Mouse (Mus musculus) thymus, postnatal 4 days (tissue): Measurements from ENCODE around the gene Mtrex.

ENCODE experiments used
- DNase-seq: peaks from one replicate; pipeline ENCODE4 v3.0.0; 2021

Mtrex gene

DNA sequence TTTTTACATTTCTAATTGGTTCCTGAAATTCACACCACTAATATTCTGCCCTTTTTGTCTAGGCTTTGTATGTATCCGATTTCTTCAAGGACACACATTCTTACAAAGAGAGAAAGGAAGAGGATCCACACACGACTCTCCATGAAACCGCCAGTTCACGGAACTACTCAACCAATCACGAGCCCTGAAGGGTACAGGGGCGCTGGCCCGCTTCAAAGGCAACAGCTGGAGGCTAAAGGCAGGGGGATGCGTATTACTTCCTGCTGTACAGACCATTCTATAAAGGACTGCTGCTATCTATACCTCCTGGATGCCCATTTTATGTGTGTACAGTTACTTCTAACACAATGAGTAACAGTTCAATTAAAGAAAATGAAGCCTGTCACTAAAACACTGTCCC is 59.8 kb downstream of the Mtrex start:
- DNase-seq, result no peak

DNA sequence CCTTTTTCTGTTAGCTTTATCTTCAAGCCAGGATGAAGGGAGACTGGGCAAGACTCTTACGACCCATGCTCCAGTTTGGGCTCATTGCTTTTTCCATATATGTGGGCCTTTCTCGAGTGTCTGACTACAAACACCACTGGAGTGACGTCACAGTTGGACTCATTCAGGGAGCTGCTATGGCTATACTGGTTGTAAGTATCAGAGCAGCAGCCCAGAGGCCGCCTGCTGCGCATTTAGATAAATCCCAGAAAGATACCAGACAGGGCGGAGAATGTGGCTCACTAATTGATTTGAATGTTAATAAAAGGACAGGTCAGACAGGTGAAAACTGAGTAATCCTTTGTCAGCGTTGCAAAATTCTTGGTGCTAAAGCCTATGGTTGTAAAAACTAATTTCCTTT is 60.4 kb downstream of the Mtrex start:
- no peak for DNase-seq

DNA sequence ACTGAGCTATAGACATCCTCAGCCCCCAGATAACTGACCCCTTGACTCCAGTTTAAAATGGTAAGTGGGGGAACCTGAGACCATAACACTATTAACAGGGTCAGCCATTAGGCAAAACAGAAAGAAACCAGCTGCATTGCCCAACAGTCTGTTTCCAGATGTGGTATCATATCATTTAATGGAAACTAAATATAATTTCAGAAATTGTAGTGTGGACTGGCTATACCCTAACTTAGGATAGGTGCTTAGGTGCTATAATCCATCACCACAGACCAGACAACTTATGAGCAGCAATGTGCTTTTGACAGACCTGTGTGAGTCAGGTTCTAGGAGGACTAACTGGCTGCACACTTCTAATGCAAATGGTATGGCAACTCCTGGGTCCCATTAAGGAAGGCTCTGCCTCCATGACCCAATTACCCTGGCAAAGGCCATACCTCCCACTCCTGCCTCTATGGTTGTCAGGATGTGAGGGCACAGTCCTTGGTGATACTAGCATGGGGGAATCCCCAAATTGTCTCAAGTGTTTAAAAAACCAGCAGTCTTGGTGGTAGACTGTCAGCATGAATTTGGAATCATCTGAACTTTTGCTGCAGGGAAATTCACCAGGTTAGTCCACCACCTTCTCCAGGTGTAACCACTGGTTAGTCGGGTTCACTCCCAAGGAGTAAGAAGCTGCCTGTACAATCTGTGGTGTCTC is 64.1 kb downstream of the Mtrex start:
- no peak for DNase-seq

DNA sequence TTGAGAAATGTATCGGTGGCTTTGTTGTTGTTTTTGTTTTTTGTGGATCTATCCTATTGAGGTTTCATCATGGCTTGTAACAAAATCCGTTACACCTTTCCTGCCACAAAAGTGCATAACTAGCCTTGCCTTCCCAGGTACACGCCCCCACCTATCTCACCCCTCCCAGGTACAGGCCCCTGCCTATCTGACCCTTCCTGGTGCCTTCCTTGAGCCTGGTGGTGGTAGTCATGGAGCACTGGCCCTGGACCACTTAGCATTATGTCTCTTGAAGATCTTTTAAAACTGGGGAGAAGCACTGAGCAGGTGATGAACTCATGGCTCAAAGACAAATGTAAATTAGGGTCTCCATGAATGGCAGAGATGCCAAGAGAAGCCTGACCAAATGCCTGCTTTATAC is 64.9 kb downstream of the Mtrex start:
- DNase-seq, result no peak

DNA sequence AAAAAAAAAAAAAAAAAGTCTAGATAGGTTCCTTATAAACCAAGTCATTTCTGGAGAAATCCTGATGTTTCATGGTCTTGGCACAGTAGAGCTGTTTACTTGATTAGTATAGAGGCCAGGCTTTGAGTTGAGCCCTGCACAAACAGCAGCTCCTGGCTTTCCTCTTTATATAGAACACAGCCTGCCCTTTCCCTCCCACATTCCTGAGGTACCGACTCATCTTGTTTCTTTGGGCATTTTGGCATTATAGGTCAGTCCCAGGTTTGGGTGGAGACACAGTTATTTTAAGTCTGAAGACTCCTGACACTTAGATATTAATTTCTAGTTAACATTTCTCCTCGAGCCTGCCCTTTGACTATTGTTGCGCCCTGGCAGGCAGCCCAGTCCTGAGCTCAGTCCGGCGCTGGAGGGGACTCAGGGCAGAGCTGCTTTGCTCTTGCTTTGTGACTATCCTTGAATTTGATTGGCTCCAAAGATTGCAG is 65.3 kb downstream of the Mtrex start:
- DNase-seq, result no peak

DNA sequence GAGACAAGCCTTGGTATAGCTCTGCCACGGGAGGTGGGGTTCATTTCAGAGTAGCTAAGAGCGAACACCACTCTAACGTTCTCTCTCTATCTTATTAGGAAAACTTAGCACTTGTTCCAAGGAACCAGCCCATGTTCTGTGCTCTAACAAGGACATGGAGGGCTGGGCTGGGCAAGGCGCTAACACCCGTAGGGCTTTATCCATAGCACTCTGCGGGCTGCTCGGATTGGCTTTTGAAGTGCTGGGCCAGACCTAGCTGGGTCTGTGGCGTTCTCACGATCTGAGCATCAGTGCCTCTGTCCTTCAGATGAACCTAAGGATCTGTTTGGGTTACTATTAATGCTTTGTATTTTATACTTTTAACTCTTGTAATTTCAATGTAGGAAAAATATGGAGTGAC is 66.3 kb downstream of the Mtrex start:
- no peak for DNase-seq

DNA sequence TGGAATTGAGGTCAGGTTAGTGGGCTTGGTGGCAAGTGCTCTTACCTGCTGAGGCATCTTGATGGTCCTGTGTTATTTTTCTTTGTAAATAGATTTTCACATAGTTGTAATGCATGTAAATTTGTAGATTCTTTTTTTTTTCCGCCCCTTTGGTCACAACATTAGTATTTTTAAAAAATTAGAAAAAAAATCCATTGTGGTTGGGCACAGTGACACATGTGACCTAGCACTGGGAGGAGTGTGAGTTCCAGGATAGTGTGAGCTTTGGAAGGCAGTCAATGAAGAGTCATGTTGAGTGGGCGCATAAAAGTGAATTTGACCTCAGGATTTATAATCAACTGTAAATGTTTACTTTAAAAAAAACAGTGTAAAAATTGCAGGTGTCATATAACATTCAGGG is 66.8 kb downstream of the Mtrex start:
- DNase-seq, result no peak

DNA sequence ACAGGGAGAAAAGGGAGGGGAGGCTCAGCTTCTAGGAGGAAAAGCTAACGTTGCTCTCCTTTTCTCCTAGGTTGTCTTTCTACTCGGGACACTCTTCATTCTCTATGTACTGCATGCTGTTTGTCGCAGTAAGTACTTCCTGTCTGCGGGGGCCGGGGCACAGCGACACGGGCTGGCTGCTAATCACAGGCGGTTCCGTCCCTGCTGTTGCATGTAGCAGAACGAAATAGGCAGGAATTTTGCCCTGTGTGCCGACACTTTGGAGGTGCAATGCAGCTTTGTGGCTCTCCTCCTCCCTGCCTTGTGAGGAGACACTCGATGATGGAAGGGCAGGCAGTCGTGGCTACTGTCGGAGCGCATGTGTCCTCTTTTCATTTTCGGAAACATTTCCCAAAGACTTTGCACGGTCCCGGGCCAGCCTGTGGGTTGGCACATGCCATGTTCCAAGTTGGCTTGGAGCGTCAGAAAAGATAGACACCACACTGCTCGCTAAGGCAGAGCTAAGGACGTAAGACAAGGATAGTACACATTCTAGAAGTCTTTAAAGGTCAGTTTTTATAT is 67.5 kb downstream of the Mtrex start:
- no peak for DNase-seq

DNA sequence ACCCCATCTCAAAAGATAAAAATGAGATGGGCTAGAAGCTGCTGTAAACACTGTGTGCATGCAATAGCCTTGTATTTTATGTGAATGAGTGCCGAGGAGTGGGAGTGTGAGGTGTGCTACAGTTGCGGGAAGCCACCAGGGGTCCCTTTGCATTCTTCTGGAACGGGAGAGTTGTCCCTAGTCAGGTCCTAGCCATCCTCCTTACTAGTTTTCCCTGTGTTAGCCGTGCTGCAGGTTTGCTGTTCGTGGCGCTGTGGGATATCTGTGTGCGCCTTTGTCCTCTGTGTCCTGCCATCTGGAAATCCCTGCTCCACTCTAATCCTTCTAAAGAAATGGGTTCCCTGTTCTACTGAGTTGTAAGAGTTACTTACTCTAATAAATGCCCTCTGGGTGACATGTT is 69.3 kb downstream of the Mtrex start:
- no peak for DNase-seq

DNA sequence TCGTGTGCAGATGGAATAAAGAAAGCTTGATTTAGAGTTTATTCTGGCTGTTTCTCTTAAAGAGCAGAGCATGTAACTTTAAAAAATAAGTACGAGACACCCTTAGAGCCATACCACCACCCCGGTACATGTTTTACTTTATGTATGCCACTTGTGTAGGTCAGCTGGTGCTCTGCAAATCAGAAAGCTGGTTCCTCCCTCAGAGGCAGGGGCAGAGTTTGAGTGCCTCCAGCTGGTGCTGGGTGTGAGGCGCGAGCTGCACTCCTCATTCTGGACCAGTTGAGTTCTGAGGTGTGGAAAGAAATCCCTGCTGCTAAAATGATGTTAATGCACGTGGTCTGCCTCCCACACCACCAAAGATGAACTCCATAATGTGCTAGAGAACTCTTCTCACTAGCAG is 72.8 kb downstream of the Mtrex start:
- DNase-seq, result no peak

DNA sequence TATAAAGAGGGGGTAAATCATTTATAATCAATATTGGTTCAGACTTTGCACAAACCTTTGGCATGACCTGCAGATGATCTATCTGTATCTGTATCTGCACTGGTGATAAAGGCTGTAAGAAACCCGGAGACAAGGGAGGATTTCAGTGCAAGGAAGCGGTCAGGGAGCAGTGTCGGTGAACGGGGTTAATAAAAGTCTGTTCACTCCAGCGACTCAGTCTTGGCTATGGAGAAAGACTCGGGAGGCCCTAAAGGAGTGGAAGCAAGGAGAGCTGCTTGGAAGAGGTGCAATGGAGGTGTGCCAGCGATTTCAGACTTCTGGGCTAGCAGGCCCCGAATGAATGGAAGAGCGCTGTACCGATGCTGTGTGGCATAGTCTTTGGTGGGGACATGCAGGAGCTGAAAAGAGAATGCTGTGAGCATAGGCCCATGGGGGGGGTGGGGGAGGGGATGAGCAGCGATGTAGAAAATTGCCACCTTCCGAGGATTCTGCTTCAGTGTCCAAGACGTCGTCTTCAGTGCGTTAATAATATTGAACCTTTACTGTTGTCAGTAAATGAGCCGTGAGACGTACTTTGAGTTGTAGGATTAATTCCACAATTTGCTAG is 73.4 kb downstream of the Mtrex start:
- DNase-seq, result no peak

DNA sequence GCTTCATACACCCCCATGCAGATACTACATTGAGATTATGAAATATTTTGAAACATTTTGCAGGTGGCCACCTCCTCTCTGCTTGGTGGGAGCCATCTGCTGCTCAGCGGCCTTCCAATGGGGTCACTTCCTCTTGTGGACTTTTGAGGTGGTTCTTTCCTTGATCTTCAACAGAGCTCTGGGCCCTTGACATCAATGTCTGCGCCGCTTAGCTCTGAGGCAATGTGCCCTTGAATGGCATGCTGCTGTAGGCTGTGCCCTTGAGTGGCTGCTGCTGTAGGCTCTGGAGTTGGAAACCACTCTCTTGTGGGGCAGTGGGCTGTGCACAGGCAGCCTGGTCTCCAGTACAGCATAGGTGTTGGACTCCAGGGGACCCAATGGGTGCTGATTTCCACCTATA is 81.3 kb downstream of the Mtrex start:
- DNase-seq, result no peak

DNA sequence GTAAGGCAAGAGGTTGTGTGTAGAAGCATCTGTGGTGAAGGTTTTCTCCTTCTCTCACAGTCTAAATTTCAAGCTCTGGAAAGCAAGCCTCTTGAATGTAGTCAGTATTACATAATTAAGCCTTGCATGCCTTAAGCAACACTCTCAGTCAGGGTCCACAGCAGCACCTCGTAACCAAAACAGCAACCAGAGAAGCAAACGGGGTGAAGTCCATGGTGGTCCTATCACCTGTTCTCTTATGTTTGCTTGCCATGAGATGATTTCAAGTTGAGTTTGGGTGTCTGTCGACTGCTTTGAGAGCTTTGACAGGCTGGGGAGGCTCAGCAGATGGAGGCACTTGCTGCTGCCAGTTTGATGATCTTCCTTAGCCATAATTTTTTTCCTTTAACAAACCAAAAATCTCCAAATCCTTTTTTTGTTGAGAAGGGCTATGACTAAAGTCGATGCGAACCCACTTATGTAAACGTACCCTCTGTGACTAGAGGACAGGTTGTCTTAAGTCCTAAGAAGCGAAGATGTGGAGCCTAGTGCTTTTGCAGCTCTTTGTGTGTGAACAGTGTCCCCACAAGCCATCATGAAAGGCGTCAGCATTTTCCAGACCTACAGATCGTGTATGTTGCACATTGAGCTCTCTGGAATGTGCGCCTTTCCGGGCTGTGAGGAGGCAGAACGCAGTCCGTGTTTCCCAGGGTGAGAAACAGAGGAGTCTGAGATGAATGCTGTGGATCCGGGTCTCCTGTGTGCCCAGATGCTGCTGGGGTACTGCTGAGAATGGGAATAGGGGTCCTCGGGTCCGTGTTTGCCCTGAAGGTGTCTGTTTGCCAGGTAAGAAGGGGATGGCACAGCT is 86.7 kb downstream of the Mtrex start:
- DNase-seq, result no peak

DNA sequence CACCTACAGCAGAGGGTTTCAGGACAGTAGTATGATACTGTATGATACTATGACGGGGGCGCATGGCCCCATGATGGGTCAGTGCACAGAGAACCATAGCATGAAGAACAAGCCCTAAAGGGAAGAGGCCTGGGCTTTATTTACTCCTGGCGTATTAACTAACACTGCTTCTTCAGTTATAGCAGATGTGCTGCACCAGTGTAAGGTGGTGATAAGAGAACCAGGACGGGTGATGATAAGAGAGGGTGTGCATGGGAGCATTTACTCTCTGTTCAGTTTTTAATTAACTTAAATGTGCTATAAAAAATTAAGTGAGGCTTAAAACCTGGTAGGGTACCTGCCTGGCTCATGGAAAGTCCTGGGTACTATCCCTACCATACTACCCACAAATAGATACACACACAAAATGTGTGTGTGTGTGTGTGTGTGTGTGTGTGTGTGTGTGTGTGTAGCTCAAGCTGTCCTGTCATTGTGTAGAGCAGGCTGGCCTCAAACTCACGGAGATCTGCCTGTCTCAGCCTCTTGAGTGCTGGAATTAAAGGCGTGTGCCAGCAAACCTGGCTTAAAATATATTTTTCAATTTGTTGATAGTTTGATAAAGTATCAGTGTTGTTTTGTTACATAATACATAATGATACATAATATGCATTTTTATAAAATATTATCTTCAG is 88.5 kb downstream of the Mtrex start:
- no peak for DNase-seq

DNA sequence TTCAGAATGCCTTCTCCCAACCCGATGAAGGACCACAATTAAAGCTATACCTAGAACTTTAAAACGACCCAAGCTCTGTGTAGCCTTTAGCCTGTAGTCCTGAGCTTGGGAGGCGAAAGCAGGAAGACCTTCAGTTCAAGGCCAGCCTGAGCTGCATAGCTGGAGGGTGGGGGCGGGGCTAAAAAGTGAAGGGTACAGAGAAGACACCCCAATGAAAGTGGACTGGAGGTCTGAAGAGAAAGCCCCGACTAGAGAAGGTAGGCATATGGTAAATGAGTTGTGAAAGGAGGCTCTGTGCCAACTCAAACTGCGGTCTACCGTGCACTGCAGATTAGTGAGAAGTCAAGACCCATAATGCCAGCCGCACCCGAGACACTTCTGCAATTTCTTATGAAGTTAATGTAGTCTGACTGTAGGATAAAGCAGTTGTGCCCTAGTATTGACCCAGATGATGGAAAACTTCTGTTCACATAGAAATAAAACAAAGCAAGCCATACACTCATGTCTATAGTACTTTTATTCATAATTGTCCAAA is 89.5 kb downstream of the Mtrex start:
- DNase-seq, result no peak

DNA sequence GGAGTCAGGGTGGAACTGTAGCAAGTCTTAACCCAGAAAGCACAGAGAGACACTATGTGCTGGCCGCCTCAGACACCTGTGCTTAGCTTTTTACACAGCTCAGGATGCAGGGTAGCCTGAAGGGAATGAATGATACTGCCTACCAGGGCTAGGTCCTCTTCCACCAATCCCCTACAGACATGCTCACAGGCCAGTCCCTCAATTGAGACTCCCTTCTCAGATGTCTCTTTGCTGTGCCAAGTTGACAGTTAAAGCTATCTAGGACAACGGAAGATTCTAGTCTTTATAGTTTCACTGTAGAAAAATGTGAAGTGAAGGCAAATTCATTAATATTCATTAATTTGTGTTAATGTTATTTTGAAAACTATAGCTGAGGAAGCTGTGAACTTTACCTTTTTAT is 90.2 kb downstream of the Mtrex start:
- DNase-seq, result no peak

DNA sequence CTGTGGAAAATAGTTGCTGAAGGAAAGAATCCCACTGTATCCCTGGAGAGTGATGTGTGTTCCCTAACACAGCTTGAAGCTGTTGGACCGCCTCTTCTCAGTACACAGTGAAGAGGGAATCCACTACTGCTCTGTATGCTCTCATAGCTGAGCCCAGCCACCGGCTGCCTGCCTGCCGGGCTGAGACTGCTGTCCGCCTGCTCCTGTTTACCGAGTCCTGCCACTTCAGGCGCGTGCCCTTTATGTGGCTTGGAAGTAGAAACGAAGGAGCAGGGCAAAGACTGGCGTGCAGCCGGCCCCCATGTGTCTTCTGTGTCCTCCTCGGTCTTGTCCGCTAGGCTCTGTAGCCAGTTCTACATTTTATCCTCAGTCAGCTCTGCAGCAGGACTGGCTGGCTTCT is 92.1 kb downstream of the Mtrex start:
- no peak for DNase-seq

DNA sequence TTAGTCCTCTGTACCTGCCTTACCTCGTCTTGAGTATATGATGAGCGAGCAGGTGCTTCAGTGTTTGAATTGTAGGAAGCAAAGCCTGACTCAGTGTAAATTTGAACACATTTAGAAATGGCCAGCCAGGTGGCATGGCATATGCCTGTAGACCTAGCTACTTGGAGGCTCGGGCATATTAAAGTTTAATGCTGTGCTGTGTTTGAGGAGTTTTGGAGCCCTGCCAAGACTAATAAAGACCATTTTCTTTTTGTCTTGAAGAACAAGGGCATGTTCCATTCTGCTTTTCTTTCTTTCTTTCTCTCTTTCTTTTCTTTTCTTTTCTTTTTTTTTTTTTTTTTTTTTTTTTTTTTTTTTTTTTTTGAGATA is 93.3 kb downstream of the Mtrex start:
- DNase-seq, result no peak

DNA sequence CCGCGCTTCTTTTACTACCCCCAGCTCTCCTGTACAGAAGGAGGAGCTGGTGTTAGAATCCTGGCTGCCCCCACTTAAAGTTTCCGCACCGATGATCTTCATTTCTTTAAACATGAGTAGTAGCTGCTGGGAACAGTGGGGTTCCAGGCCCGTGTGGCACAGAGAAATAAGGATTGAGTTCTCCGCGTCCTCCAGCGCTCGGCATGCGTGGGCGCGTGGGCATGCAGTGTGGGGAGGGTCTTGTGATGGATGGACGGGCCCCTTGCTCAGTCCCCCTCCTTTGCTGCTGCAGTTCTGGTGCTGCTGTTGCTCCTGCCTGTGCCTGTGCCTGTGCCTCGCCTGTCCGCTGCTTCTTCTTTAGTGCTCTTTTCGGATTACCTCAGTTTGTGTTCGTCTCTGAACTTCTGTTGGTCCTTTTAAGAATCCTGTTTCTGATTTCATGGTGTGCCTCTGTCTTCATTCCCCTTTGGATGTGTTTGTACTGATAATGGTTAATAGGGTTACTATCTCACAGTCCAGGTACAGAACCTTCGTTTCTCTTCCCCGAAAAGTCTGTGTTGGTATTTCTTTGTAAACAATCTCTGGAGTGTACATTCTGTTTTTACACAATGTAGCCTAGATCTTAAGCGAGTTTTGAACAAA is 93.8 kb downstream of the Mtrex start:
- no peak for DNase-seq

DNA sequence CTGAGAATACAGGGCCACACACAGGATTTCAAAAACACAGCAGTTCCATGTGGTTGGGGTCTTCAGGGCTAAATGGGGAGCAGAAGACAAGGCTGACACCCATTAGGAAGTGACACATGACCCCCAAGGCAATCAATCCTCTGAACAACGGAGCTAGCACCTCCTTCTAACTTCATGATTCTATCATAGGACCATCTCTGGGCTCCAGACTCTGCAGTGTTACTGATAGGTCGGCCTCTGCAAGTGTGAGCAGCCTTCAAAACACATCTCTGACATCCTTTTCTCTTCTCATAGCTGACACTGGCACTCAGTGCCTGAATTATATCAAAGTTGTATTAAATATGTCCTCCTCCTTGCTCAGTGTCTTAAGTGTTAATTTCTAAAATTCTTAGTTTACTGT is 94.6 kb downstream of the Mtrex start:
- no peak for DNase-seq

DNA sequence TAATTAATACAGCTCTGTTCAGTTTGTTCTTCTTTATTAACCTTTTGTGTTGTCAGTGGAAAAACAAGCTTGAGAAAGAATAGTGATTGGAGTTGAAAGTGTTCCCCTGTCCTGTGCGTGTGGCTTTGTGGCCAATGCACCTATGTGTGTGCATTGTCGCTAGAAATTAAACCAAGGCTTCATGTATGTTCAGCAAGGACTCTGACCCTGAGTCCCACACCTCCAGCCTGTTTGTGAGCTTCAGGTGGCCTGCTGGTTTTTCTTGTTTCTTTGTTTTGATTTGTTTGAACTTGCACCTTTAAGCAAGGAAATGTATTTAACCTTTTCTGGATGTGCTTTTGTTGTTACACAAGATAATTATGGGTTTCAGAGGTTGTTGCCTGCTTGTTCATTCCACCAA is 97.6 kb downstream of the Mtrex start:
- DNase-seq, result no peak

DNA sequence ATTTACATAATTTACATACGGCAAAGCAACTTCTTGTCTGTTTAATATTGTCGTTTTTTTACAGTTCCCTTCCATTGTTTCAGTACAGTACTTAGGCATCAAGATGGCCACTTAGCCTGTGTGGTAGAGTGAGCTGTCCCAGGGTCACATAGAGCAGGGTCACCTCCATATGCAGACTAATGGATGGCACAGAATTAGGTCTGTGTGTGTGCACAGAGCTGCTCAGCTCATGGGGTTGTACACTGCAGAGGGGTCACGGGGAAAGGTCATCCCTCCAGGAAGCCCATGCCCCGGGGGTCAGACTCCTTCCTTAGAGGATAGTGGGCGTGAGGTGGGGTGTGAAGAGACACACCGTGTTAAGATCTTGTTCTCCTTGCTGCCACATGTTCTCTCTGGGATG is 101.7 kb downstream of the Mtrex start:
- DNase-seq, result no peak
